In the genomic region with DNA sequence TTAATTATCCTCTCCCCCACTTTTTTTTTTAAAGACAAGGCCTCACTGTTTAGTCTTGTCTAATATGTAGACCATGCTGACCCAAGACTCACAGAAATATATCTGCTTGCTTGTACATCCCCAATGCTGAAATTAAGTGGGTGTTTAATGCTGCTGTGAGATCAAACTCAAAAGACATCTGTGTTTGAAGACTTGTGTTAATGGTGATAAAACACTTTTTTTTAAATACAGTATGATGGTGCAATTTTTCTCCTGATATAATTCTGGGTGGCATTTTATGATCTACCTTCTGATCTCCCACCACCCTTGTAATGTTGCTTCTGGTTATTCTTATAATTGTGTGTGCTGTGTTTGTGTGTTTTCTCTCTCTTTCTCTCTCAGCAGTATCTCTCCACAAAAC, we compare ENCODE assay signal across 11 mouse cellular contexts. TPM values are rescaled to one million over a fixed set of nuclear protein-coding genes. Genes with fewer than 3 reads are reported as not detected.
A peak's percentile ranks its signal among the peaks of the same experiment; 100 is the strongest.
DNase-seq lines count a peak whose midpoint lies in the region; ATAC-seq lines count a peak whose summit lies in the region.
"Had no signal": no experiment of that assay in that cellular context is flagged by ENCODE, and none has a peak within 500 bp of the region (broad histone marks: within the 10 kb centered on the region; RNA-seq: fewer than 3 reads in every experiment).

No protein-coding gene starts in this region.

- no peak overlapping the region for H3K9ac ChIP-seq in kidney, embryonic 16.5 days (replicated peaks; ENCODE audit: low read length)
- no peak overlapping the region for H3K9ac ChIP-seq in embryonic facial prominence, embryonic 14.5 days (ENCODE audit: low read depth, low read length)
- H3K9ac ChIP-seq in hindbrain, embryonic 15.5 days: no peak overlapping the region
- H3K9ac ChIP-seq in midbrain, embryonic 15.5 days: no peak overlapping the region

- no peaks in the 10 kb centered on the region for H3K27me3 ChIP-seq in kidney, embryonic 16.5 days (ENCODE audit: insufficient read depth, low read length)
- no peaks in the 10 kb centered on the region for H3K27me3 ChIP-seq in embryonic facial prominence, embryonic 14.5 days (replicated peaks; ENCODE audit: control insufficient read depth, insufficient read depth, low read length)
- H3K27me3 ChIP-seq in hindbrain, embryonic 15.5 days: no peaks in the 10 kb centered on the region
- H3K27me3 ChIP-seq in midbrain, embryonic 15.5 days (replicated peaks): no peaks in the 10 kb centered on the region

- H3K9me3 ChIP-seq in kidney, embryonic 16.5 days (ENCODE audit: low read length): no peaks in the 10 kb centered on the region
- no peaks in the 10 kb centered on the region for H3K9me3 ChIP-seq in embryonic facial prominence, embryonic 14.5 days (ENCODE audit: control insufficient read depth, low read length)
- H3K9me3 ChIP-seq in hindbrain, embryonic 15.5 days: no peaks in the 10 kb centered on the region
- no peaks in the 10 kb centered on the region for H3K9me3 ChIP-seq in midbrain, embryonic 15.5 days

- DNase-seq in kidney, postnatal 10 days: no peak
- no peak for DNase-seq in embryonic facial prominence, embryonic 14.5 days (ENCODE audit: low spot score)
- no peak for DNase-seq in left cerebral cortex, adult 8-10 months (ENCODE audit: low spot score in 2 of 2)
- no peak for DNase-seq in gastrocnemius, adult 18-20 months (ENCODE audit: low spot score)
- DNase-seq: adrenal gland, adult 8-10 months; right cerebral cortex, postnatal 4 days; thymus, postnatal 25 days had no signal

- no peak for ATAC-seq in kidney, embryonic 16.5 days (ENCODE audit: low FRiP score, low TSS enrichment)
- ATAC-seq in embryonic facial prominence, embryonic 14.5 days (ENCODE audit: low read depth): no peak
- no peak for ATAC-seq in hindbrain, embryonic 15.5 days (ENCODE audit: low FRiP score, low read depth)
- ATAC-seq in midbrain, embryonic 15.5 days (replicated peaks): no peak
- ATAC-seq in CD4-positive, CD25-positive, alpha-beta regulatory T cell, adult 4 months: no peak

- no peak overlapping the region for H3K27ac ChIP-seq in kidney, embryonic 16.5 days (ENCODE audit: low read length)
- H3K27ac ChIP-seq in embryonic facial prominence, embryonic 14.5 days (replicated peaks; ENCODE audit: low read depth, low read length): no peak overlapping the region
- H3K27ac ChIP-seq in hindbrain, embryonic 15.5 days (replicated peaks): no peak overlapping the region
- H3K27ac ChIP-seq in midbrain, embryonic 15.5 days: no peak overlapping the region

- peaks cover 19% of the 10 kb centered on the region for H3K4me1 ChIP-seq in kidney, embryonic 16.5 days (ENCODE audit: insufficient read depth, low read length)
- H3K4me1 ChIP-seq in embryonic facial prominence, embryonic 14.5 days (ENCODE audit: control insufficient read depth, insufficient read depth, low read length): peaks cover 11% of the 10 kb centered on the region; the same call in 1 of the 2 replicates
- H3K4me1 ChIP-seq in hindbrain, embryonic 15.5 days (replicated peaks): peaks cover 38% of the 10 kb centered on the region
- peaks cover 40% of the 10 kb centered on the region for H3K4me1 ChIP-seq in midbrain, embryonic 15.5 days

- peak overlapping the region; percentile 61 for H3K4me2 ChIP-seq in kidney, embryonic 16.5 days (replicated peaks; ENCODE audit: low read depth, low read length)
- H3K4me2 ChIP-seq in embryonic facial prominence, embryonic 14.5 days (ENCODE audit: low read depth, low read length): peak overlapping the region; percentile 82; the same call in 1 of the 2 replicates
- H3K4me2 ChIP-seq in hindbrain, embryonic 15.5 days: peak overlapping the region; percentile 74
- peak overlapping the region; percentile 84 for H3K4me2 ChIP-seq in midbrain, embryonic 15.5 days

- H3K36me3 ChIP-seq in kidney, embryonic 16.5 days (ENCODE audit: insufficient read depth, low read length): no peaks in the 10 kb centered on the region
- no peaks in the 10 kb centered on the region for H3K36me3 ChIP-seq in embryonic facial prominence, embryonic 14.5 days (ENCODE audit: control insufficient read depth, insufficient read depth, low read length)
- no peaks in the 10 kb centered on the region for H3K36me3 ChIP-seq in hindbrain, embryonic 15.5 days
- no peaks in the 10 kb centered on the region for H3K36me3 ChIP-seq in midbrain, embryonic 15.5 days (replicated peaks)

- no peak overlapping the region for H3K4me3 ChIP-seq in kidney, embryonic 16.5 days (ENCODE audit: low read length)
- no peak overlapping the region for H3K4me3 ChIP-seq in embryonic facial prominence, embryonic 14.5 days (ENCODE audit: low read depth, low read length)
- H3K4me3 ChIP-seq in hindbrain, embryonic 15.5 days: peak overlapping the region; percentile 70
- H3K4me3 ChIP-seq in midbrain, embryonic 15.5 days: no peak overlapping the region

RNA-seq across cellular contexts. Expression of gene Thap4, which starts 1.5 kb away (rescaled TPM):
- 74.5 and 75.3 TPM in 2 replicates for polyA plus RNA-seq in kidney, embryonic 16.5 days (2015; fragmentation: Nextera tagmentation; extraction: Ambion mirVana)
- 44.9 and 45.8 TPM in 2 replicates for polyA plus RNA-seq in embryonic facial prominence, embryonic 14.5 days (2014; fragmentation: Nextera tagmentation; extraction: Ambion mirVana)
- polyA plus RNA-seq in hindbrain, embryonic 15.5 days (2015; fragmentation: Nextera tagmentation; extraction: Ambion mirVana): 43.8 and 50.9 TPM in 2 replicates
- polyA plus RNA-seq in midbrain, embryonic 15.5 days (2015; fragmentation: Nextera tagmentation; extraction: Ambion mirVana): 54.7 and 56.8 TPM in 2 replicates
- 10 to 100 TPM; 33.6 to 45.6 (median 42.1) TPM for total RNA-seq in left cerebral cortex, adult 8-10 months (2022)
- polyA plus RNA-seq in CD4-positive, CD25-positive, alpha-beta regulatory T cell, adult 4 months (2017; shearing (Covaris generic)): 10 to 100 TPM; 14.1 to 24.8 TPM
- 10 to 100 TPM; 77.0 to 87.1 TPM for total RNA-seq in gastrocnemius, adult 18-20 months (2021)

RNA-seq across cellular contexts. Expression of gene Atg4b, which starts 4.9 kb away (rescaled TPM):
- 85.3 and 95.0 TPM in 2 replicates for polyA plus RNA-seq in kidney, embryonic 16.5 days (2015; fragmentation: Nextera tagmentation; extraction: Ambion mirVana)
- 81.7 and 84.8 TPM in 2 replicates for polyA plus RNA-seq in embryonic facial prominence, embryonic 14.5 days (2014; fragmentation: Nextera tagmentation; extraction: Ambion mirVana)
- 84.5 and 100 TPM in 2 replicates for polyA plus RNA-seq in hindbrain, embryonic 15.5 days (2015; fragmentation: Nextera tagmentation; extraction: Ambion mirVana)
- 107 and 108 TPM in 2 replicates for polyA plus RNA-seq in midbrain, embryonic 15.5 days (2015; fragmentation: Nextera tagmentation; extraction: Ambion mirVana)
- 10 to 100 TPM; 77.7 to 85.0 (median 79.6) TPM for total RNA-seq in left cerebral cortex, adult 8-10 months (2022)
- 100 to 1,000 TPM in 1 of 2 experiments, 10 to 100 TPM in 1; 87.1 to 104 TPM for polyA plus RNA-seq in CD4-positive, CD25-positive, alpha-beta regulatory T cell, adult 4 months (2017; shearing (Covaris generic))
- 10 to 100 TPM; 26.4 to 26.5 TPM for total RNA-seq in gastrocnemius, adult 18-20 months (2021)

RNA-seq across cellular contexts. Expression of gene Dtymk, which starts 45.6 kb away (rescaled TPM):
- 233 and 259 TPM in 2 replicates for polyA plus RNA-seq in kidney, embryonic 16.5 days (2015; fragmentation: Nextera tagmentation; extraction: Ambion mirVana)
- polyA plus RNA-seq in embryonic facial prominence, embryonic 14.5 days (2014; fragmentation: Nextera tagmentation; extraction: Ambion mirVana): 214 and 218 TPM in 2 replicates
- polyA plus RNA-seq in hindbrain, embryonic 15.5 days (2015; fragmentation: Nextera tagmentation; extraction: Ambion mirVana): 146 and 148 TPM in 2 replicates
- polyA plus RNA-seq in midbrain, embryonic 15.5 days (2015; fragmentation: Nextera tagmentation; extraction: Ambion mirVana): 135 and 146 TPM in 2 replicates
- total RNA-seq in left cerebral cortex, adult 8-10 months (2022): 10 to 100 TPM; 45.2 to 50.9 (median 46.1) TPM
- polyA plus RNA-seq in CD4-positive, CD25-positive, alpha-beta regulatory T cell, adult 4 months (2017; shearing (Covaris generic)): 100 to 1,000 TPM; 120 to 147 TPM
- 10 to 100 TPM; 15.1 to 16.1 TPM for total RNA-seq in gastrocnemius, adult 18-20 months (2021)

RNA-seq across cellular contexts. Expression of gene Ing5, which starts 47.6 kb away (rescaled TPM):
- polyA plus RNA-seq in kidney, embryonic 16.5 days (2015; fragmentation: Nextera tagmentation; extraction: Ambion mirVana): 20.6 TPM in 2 replicates
- 11.7 and 12.4 TPM in 2 replicates for polyA plus RNA-seq in embryonic facial prominence, embryonic 14.5 days (2014; fragmentation: Nextera tagmentation; extraction: Ambion mirVana)
- polyA plus RNA-seq in hindbrain, embryonic 15.5 days (2015; fragmentation: Nextera tagmentation; extraction: Ambion mirVana): 9.8 and 9.9 TPM in 2 replicates
- polyA plus RNA-seq in midbrain, embryonic 15.5 days (2015; fragmentation: Nextera tagmentation; extraction: Ambion mirVana): 10.2 and 10.9 TPM in 2 replicates
- 10 to 100 TPM; 11.8 to 14.5 (median 13.9) TPM for total RNA-seq in left cerebral cortex, adult 8-10 months (2022)
- 10 to 100 TPM; 25.4 to 36.9 TPM for polyA plus RNA-seq in CD4-positive, CD25-positive, alpha-beta regulatory T cell, adult 4 months (2017; shearing (Covaris generic))
- total RNA-seq in gastrocnemius, adult 18-20 months (2021): 1 to 10 TPM; 4.5 to 5.1 TPM
